Mouse (Mus musculus) E14TG2a.4 (cell line): ENCODE results near the gene Apoa2.

ENCODE experiments used
- CTCF ChIP-seq: conservative IDR thresholded peaks from 2 replicates; pipeline ENCODE4 v1.5.1; 2014; ENCODE audit warnings: low read length
- NANOG ChIP-seq: IDR thresholded peaks from 2 replicates; pipeline ENCODE4 v1.6.1; 2014; ENCODE audit warnings: borderline replicate concordance, low read length, mixed read lengths
- POU5F1 ChIP-seq: IDR thresholded peaks from 2 replicates; pipeline ENCODE4 v1.6.1; 2014; ENCODE audit warnings: low read length, borderline replicate concordance

DNA sequence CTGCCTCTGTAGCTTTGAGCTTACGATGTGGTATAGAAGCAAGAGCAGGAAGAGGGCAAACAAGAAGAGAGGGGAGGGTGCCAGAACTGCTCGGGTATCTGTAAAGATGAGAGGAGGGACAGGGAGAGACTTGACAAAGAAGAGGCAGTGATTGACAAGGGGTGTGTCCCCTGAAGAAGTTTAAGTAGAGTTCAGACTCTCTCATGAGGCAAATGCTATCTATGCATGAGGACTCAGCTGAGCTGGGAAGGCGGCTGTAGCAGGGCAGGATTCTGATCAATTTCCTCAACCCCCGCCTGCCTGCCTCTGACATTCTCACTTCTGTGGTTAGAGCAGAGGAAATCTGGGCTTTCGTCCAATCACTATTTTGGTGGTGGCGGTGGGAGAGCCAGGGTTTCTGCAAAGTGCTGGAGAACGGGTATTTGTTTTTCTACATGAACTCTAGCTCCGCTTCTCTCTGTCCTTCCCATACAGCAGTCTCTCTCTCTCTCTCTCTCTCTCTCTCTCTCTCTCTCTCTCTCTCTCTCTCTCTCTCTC lies 37.8 kb downstream of the Apoa2 start:
- TF ChIP-seq CTCF (no peak), POU5F1 (no peak), NANOG (no peak)
